Mouse (Mus musculus): ENCODE data around the gene Pccb.

GRCm38 (mm10) chr9:101075091-101075581 lies 40.4 kb upstream of the Pccb start:
- TF ChIP-seq CTCF (IDR thresholded peaks at IDR 0.05; ENCODE audit: borderline replicate concordance, insufficient read depth, low read length): no peak
- no peak for TF ChIP-seq POLR2A (IDR thresholded peaks at IDR 0.05; ENCODE audit: low read depth, low read length)

All from embryonic fibroblast, embryonic 13.5 days (primary cell).